Mouse (Mus musculus): ENCODE measurements around the gene Mbd5. TPM values are rescaled to one million over a fixed set of nuclear protein-coding genes. Genes with fewer than 3 reads are reported as not detected.

The Mbd5 gene
- polyA plus RNA-seq, 1 experiment: 17.6 TPM

GRCm38 (mm10) chr2:49349813-49350212, 400.5 kb downstream of the Mbd5 start:
- H3K4me1 ChIP-seq (ENCODE audit: control insufficient read depth, insufficient read depth, insufficient read length, low read length): no peaks in the 10 kb centered on the region
- no peak overlapping the region for H3K27ac ChIP-seq (replicated peaks; ENCODE audit: low read depth, low read length)
- H3K4me3 ChIP-seq (ENCODE audit: insufficient read depth, low read depth, low read length): no peak overlapping the region

GRCm38 (mm10) chr2:49350852-49351251, 401.5 kb downstream of the Mbd5 start:
- H3K4me1 ChIP-seq (ENCODE audit: control insufficient read depth, insufficient read depth, insufficient read length, low read length): no peaks in the 10 kb centered on the region
- H3K4me3 ChIP-seq (ENCODE audit: insufficient read depth, low read depth, low read length): no peak overlapping the region
- H3K27ac ChIP-seq (replicated peaks; ENCODE audit: low read depth, low read length): no peak overlapping the region

- no peaks in the 10 kb centered on the region for H3K4me1 ChIP-seq (ENCODE audit: control insufficient read depth, insufficient read depth, insufficient read length, low read length)
- H3K4me3 ChIP-seq (ENCODE audit: insufficient read depth, low read depth, low read length): no peak overlapping the region
- no peak overlapping the region for H3K27ac ChIP-seq (replicated peaks; ENCODE audit: low read depth, low read length)
These were observed 404.8 kb downstream of the Mbd5 start for GRCm38 (mm10) chr2:49354066-49354465.

- no peak overlapping the region for H3K4me3 ChIP-seq (ENCODE audit: insufficient read depth, low read depth, low read length)
- no peaks in the 10 kb centered on the region for H3K4me1 ChIP-seq (ENCODE audit: control insufficient read depth, insufficient read depth, insufficient read length, low read length)
- no peak overlapping the region for H3K27ac ChIP-seq (replicated peaks; ENCODE audit: low read depth, low read length)
These were observed 406.6 kb downstream of the Mbd5 start for GRCm38 (mm10) chr2:49355867-49356266.

GRCm38 (mm10) chr2:49358128-49358814, 409.0 kb downstream of the Mbd5 start:
- Histone ChIP-seq H3K4me1 (ENCODE audit: control insufficient read depth, insufficient read depth, insufficient read length, low read length) (no peaks in the 10 kb centered on the region), H3K4me3 (ENCODE audit: insufficient read depth, low read depth, low read length) (no peak overlapping the region), H3K27ac (replicated peaks; ENCODE audit: low read depth, low read length) (no peak overlapping the region)

GRCm38 (mm10) chr2:49358839-49359520, 409.7 kb downstream of the Mbd5 start:
- Histone ChIP-seq H3K27ac (replicated peaks; ENCODE audit: low read depth, low read length) (no peak overlapping the region), H3K4me1 (ENCODE audit: control insufficient read depth, insufficient read depth, insufficient read length, low read length) (no peaks in the 10 kb centered on the region), H3K4me3 (ENCODE audit: insufficient read depth, low read depth, low read length) (no peak overlapping the region)

DNA sequence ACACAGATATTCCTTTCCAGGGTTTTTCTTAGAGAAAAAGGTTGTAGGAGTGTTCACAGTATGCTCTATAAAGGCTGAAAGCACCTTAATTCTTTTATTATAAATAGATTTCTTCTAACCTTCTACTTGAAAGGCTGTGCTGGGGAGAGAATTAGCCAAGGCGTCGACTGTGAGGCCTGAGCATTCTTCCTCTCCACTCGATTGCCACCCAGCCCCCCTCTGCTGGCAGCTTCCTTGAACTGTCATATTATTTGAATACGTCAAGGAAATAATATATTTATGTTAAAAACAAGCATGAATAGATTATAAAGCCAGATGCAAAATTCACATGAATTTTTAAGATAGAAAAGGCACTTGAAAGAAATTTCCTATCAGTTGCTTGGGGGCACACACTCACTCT, 410.4 kb downstream of the Mbd5 start:
- H3K4me1 ChIP-seq (ENCODE audit: control insufficient read depth, insufficient read depth, insufficient read length, low read length): no peaks in the 10 kb centered on the region
- no peak overlapping the region for H3K4me3 ChIP-seq (ENCODE audit: insufficient read depth, low read depth, low read length)
- no peak overlapping the region for H3K27ac ChIP-seq (replicated peaks; ENCODE audit: low read depth, low read length)

GRCm38 (mm10) chr2:49364546-49364945, 415.2 kb downstream of the Mbd5 start:
- no peaks in the 10 kb centered on the region for H3K4me1 ChIP-seq (ENCODE audit: control insufficient read depth, insufficient read depth, insufficient read length, low read length)
- no peak overlapping the region for H3K27ac ChIP-seq (replicated peaks; ENCODE audit: low read depth, low read length)
- H3K4me3 ChIP-seq (ENCODE audit: insufficient read depth, low read depth, low read length): no peak overlapping the region

- Histone ChIP-seq H3K4me3 (ENCODE audit: insufficient read depth, low read depth, low read length) (no peak overlapping the region), H3K4me1 (ENCODE audit: control insufficient read depth, insufficient read depth, insufficient read length, low read length) (no peaks in the 10 kb centered on the region), H3K27ac (replicated peaks; ENCODE audit: low read depth, low read length) (no peak overlapping the region)
These were observed 417.7 kb downstream of the Mbd5 start for GRCm38 (mm10) chr2:49366878-49367545.

- H3K27ac ChIP-seq (replicated peaks; ENCODE audit: low read depth, low read length): no peak overlapping the region
- H3K4me3 ChIP-seq (ENCODE audit: insufficient read depth, low read depth, low read length): no peak overlapping the region
- no peaks in the 10 kb centered on the region for H3K4me1 ChIP-seq (ENCODE audit: control insufficient read depth, insufficient read depth, insufficient read length, low read length)
These were observed 418.2 kb downstream of the Mbd5 start for GRCm38 (mm10) chr2:49367546-49367917.

DNA sequence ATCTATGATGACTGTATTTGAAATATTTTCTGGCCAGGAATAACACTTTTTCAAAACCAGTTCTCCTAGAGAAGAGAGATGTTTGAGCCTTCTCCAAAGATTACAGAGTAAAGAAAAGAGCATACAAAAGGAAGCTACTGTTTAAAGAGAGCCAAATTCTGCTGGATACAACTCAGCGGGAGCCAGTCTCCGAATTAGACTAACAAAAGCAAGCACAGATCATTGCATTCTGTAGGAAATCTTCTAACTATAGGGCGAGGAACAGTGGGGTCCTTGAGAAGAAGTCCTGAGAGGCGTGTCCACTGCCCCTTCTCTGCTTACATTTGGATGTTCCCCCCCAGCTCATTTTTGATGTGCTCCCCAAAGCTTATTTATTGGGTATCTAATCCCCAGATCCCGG, 422.3 kb downstream of the Mbd5 start:
- Histone ChIP-seq H3K27ac (replicated peaks; ENCODE audit: low read depth, low read length) (no peak overlapping the region), H3K4me1 (ENCODE audit: control insufficient read depth, insufficient read depth, insufficient read length, low read length) (no peaks in the 10 kb centered on the region)

GRCm38 (mm10) chr2:49372586-49372985, 423.3 kb downstream of the Mbd5 start:
- H3K27ac ChIP-seq (replicated peaks; ENCODE audit: low read depth, low read length): no peak overlapping the region
- H3K4me1 ChIP-seq (ENCODE audit: control insufficient read depth, insufficient read depth, insufficient read length, low read length): no peaks in the 10 kb centered on the region
- no peak overlapping the region for H3K4me3 ChIP-seq (ENCODE audit: insufficient read depth, low read depth, low read length)

More for the DNA sequence above, 422.3 kb downstream of the Mbd5 start:
- no peak overlapping the region for H3K4me3 ChIP-seq (ENCODE audit: insufficient read depth, low read depth, low read length)

Other genes starting within 250 kb of the Mbd5 start
- gene Acvr2a, start 135.4 kb upstream of the Mbd5 start, polyA plus RNA-seq (2012; ENCODE audit: insufficient read depth, insufficient read length, missing spikeins): 5.3 and 6.6 TPM in 2 replicates
- 47.4 and 52.1 TPM in 2 replicates for gene Orc4, start 769 bp downstream of the Mbd5 start, polyA plus RNA-seq (2012; ENCODE audit: insufficient read depth, insufficient read length, missing spikeins)

Data from brown adipose tissue, adult 24 weeks (tissue).